Mouse (Mus musculus): ENCODE data around the gene Rgs7. TPM values are rescaled to one million over a fixed set of nuclear protein-coding genes. Genes with fewer than 3 reads are reported as not detected.

Rgs7 gene
- polyA plus RNA-seq, 1 experiment: 0.07 TPM

GRCm38 (mm10) chr1:175207004-175207403, 285.3 kb downstream of the Rgs7 start:
- no peaks in the 10 kb centered on the region for H3K79me3 ChIP-seq (ENCODE audit: low read depth)
- H3K36me3 ChIP-seq (ENCODE audit: control insufficient read depth, insufficient read depth): no peaks in the 10 kb centered on the region
- TF ChIP-seq CEBPB (IDR thresholded peaks at IDR 0.05; ENCODE audit: low read depth): no peak
- TF ChIP-seq MYOG (IDR thresholded peaks at IDR 0.05; ENCODE audit: control insufficient read depth, extremely low read depth, insufficient read length): no peak
- no peak for TF ChIP-seq USF1 (IDR thresholded peaks at IDR 0.05; ENCODE audit: low read depth)
- no peak for TF ChIP-seq MAX (IDR thresholded peaks at IDR 0.05)
- TF ChIP-seq CTCF (IDR thresholded peaks at IDR 0.05; ENCODE audit: control insufficient read depth, insufficient read depth, insufficient read length): no peak
- TF ChIP-seq MYOD1 (IDR thresholded peaks at IDR 0.05; ENCODE audit: control insufficient read depth, insufficient read length, low read depth): no peak
- TF ChIP-seq FOSL1 (IDR thresholded peaks at IDR 0.05; ENCODE audit: insufficient read depth, low read length, poor library complexity, severe bottlenecking): no peak
- H3K79me2 ChIP-seq (ENCODE audit: control insufficient read depth, insufficient read depth): no peaks in the 10 kb centered on the region
- H3K4me3 ChIP-seq (ENCODE audit: insufficient read depth, poor library complexity, severe bottlenecking): no peak overlapping the region
- no peaks in the 10 kb centered on the region for H3K27me3 ChIP-seq (ENCODE audit: control insufficient read depth, insufficient read depth, insufficient read length)
- no peak overlapping the region for H3ac ChIP-seq (ENCODE audit: control insufficient read depth, insufficient read length, low read depth)

GRCm38 (mm10) chr1:175205633-175206032, 286.7 kb downstream of the Rgs7 start:
- no peaks in the 10 kb centered on the region for H3K36me3 ChIP-seq (ENCODE audit: control insufficient read depth, insufficient read depth)
- H3ac ChIP-seq (ENCODE audit: control insufficient read depth, insufficient read length, low read depth): no peak overlapping the region
- no peak overlapping the region for H3K4me3 ChIP-seq (ENCODE audit: insufficient read depth, poor library complexity, severe bottlenecking)
- TF ChIP-seq MAX (IDR thresholded peaks at IDR 0.05) (no peak), MYOG (IDR thresholded peaks at IDR 0.05; ENCODE audit: control insufficient read depth, extremely low read depth, insufficient read length) (no peak), CTCF (IDR thresholded peaks at IDR 0.05; ENCODE audit: control insufficient read depth, insufficient read depth, insufficient read length) (no peak), CEBPB (IDR thresholded peaks at IDR 0.05; ENCODE audit: low read depth) (no peak), USF1 (IDR thresholded peaks at IDR 0.05; ENCODE audit: low read depth) (no peak), FOSL1 (IDR thresholded peaks at IDR 0.05; ENCODE audit: insufficient read depth, low read length, poor library complexity, severe bottlenecking) (no peak)
- H3K27me3 ChIP-seq (ENCODE audit: control insufficient read depth, insufficient read depth, insufficient read length): no peaks in the 10 kb centered on the region
- no peaks in the 10 kb centered on the region for H3K79me2 ChIP-seq (ENCODE audit: control insufficient read depth, insufficient read depth)
- no peaks in the 10 kb centered on the region for H3K79me3 ChIP-seq (ENCODE audit: low read depth)

- no peaks in the 10 kb centered on the region for H3K27me3 ChIP-seq (ENCODE audit: control insufficient read depth, insufficient read depth, insufficient read length)
- TF ChIP-seq MYOD1 (IDR thresholded peaks at IDR 0.05; ENCODE audit: control insufficient read depth, insufficient read length, low read depth): no peak
- no peak for TF ChIP-seq CEBPB (IDR thresholded peaks at IDR 0.05; ENCODE audit: low read depth)
- TF ChIP-seq MYOG (IDR thresholded peaks at IDR 0.05; ENCODE audit: control insufficient read depth, extremely low read depth, insufficient read length): no peak
- TF ChIP-seq MAX (IDR thresholded peaks at IDR 0.05): no peak
- TF ChIP-seq CTCF (IDR thresholded peaks at IDR 0.05; ENCODE audit: control insufficient read depth, insufficient read depth, insufficient read length): no peak
- no peak for TF ChIP-seq FOSL1 (IDR thresholded peaks at IDR 0.05; ENCODE audit: insufficient read depth, low read length, poor library complexity, severe bottlenecking)
- no peak for TF ChIP-seq USF1 (IDR thresholded peaks at IDR 0.05; ENCODE audit: low read depth)
- H3K79me2 ChIP-seq (ENCODE audit: control insufficient read depth, insufficient read depth): no peaks in the 10 kb centered on the region
- no peak overlapping the region for H3K4me3 ChIP-seq (ENCODE audit: insufficient read depth, poor library complexity, severe bottlenecking)
- no peaks in the 10 kb centered on the region for H3K79me3 ChIP-seq (ENCODE audit: low read depth)
- no peak overlapping the region for H3ac ChIP-seq (ENCODE audit: control insufficient read depth, insufficient read length, low read depth)
- H3K36me3 ChIP-seq (ENCODE audit: control insufficient read depth, insufficient read depth): no peaks in the 10 kb centered on the region
Observed at GRCm38 (mm10) chr1:175203544-175203943, 288.8 kb downstream of the Rgs7 start.

GRCm38 (mm10) chr1:175202902-175203301, 289.4 kb downstream of the Rgs7 start:
- H3K79me2 ChIP-seq (ENCODE audit: control insufficient read depth, insufficient read depth): no peaks in the 10 kb centered on the region
- no peaks in the 10 kb centered on the region for H3K79me3 ChIP-seq (ENCODE audit: low read depth)
- no peaks in the 10 kb centered on the region for H3K36me3 ChIP-seq (ENCODE audit: control insufficient read depth, insufficient read depth)
- H3ac ChIP-seq (ENCODE audit: control insufficient read depth, insufficient read length, low read depth): no peak overlapping the region
- H3K4me3 ChIP-seq (ENCODE audit: insufficient read depth, poor library complexity, severe bottlenecking): no peak overlapping the region
- H3K27me3 ChIP-seq (ENCODE audit: control insufficient read depth, insufficient read depth, insufficient read length): no peaks in the 10 kb centered on the region
- no peak for TF ChIP-seq CEBPB (IDR thresholded peaks at IDR 0.05; ENCODE audit: low read depth)
- no peak for TF ChIP-seq MAX (IDR thresholded peaks at IDR 0.05)
- no peak for TF ChIP-seq MYOD1 (IDR thresholded peaks at IDR 0.05; ENCODE audit: control insufficient read depth, insufficient read length, low read depth)
- no peak for TF ChIP-seq USF1 (IDR thresholded peaks at IDR 0.05; ENCODE audit: low read depth)
- TF ChIP-seq CTCF (IDR thresholded peaks at IDR 0.05; ENCODE audit: control insufficient read depth, insufficient read depth, insufficient read length): no peak
- TF ChIP-seq FOSL1 (IDR thresholded peaks at IDR 0.05; ENCODE audit: insufficient read depth, low read length, poor library complexity, severe bottlenecking): no peak
- no peak for TF ChIP-seq MYOG (IDR thresholded peaks at IDR 0.05; ENCODE audit: control insufficient read depth, extremely low read depth, insufficient read length)

- TF ChIP-seq MYOD1 (IDR thresholded peaks at IDR 0.05; ENCODE audit: control insufficient read depth, insufficient read length, low read depth) (no peak), FOSL1 (IDR thresholded peaks at IDR 0.05; ENCODE audit: insufficient read depth, low read length, poor library complexity, severe bottlenecking) (no peak), USF1 (IDR thresholded peaks at IDR 0.05; ENCODE audit: low read depth) (no peak), MYOG (IDR thresholded peaks at IDR 0.05; ENCODE audit: control insufficient read depth, extremely low read depth, insufficient read length) (no peak), CTCF (IDR thresholded peaks at IDR 0.05; ENCODE audit: control insufficient read depth, insufficient read depth, insufficient read length) (no peak), CEBPB (IDR thresholded peaks at IDR 0.05; ENCODE audit: low read depth) (no peak), MAX (IDR thresholded peaks at IDR 0.05) (no peak)
- no peaks in the 10 kb centered on the region for H3K27me3 ChIP-seq (ENCODE audit: control insufficient read depth, insufficient read depth, insufficient read length)
- H3ac ChIP-seq (ENCODE audit: control insufficient read depth, insufficient read length, low read depth): no peak overlapping the region
- no peaks in the 10 kb centered on the region for H3K79me3 ChIP-seq (ENCODE audit: low read depth)
- H3K36me3 ChIP-seq (ENCODE audit: control insufficient read depth, insufficient read depth): no peaks in the 10 kb centered on the region
- no peak overlapping the region for H3K4me3 ChIP-seq (ENCODE audit: insufficient read depth, poor library complexity, severe bottlenecking)
- H3K79me2 ChIP-seq (ENCODE audit: control insufficient read depth, insufficient read depth): no peaks in the 10 kb centered on the region
Observed at GRCm38 (mm10) chr1:175198881-175199280, 293.4 kb downstream of the Rgs7 start.

GRCm38 (mm10) chr1:175195806-175196205, 296.5 kb downstream of the Rgs7 start:
- no peaks in the 10 kb centered on the region for H3K27me3 ChIP-seq (ENCODE audit: control insufficient read depth, insufficient read depth, insufficient read length)
- H3K79me2 ChIP-seq (ENCODE audit: control insufficient read depth, insufficient read depth): no peaks in the 10 kb centered on the region
- TF ChIP-seq USF1 (IDR thresholded peaks at IDR 0.05; ENCODE audit: low read depth): no peak
- TF ChIP-seq FOSL1 (IDR thresholded peaks at IDR 0.05; ENCODE audit: insufficient read depth, low read length, poor library complexity, severe bottlenecking): no peak
- TF ChIP-seq MYOG (IDR thresholded peaks at IDR 0.05; ENCODE audit: control insufficient read depth, extremely low read depth, insufficient read length): no peak
- no peak for TF ChIP-seq CEBPB (IDR thresholded peaks at IDR 0.05; ENCODE audit: low read depth)
- no peak for TF ChIP-seq MYOD1 (IDR thresholded peaks at IDR 0.05; ENCODE audit: control insufficient read depth, insufficient read length, low read depth)
- no peak for TF ChIP-seq MAX (IDR thresholded peaks at IDR 0.05)
- H3ac ChIP-seq (ENCODE audit: control insufficient read depth, insufficient read length, low read depth): no peak overlapping the region
- H3K4me3 ChIP-seq (ENCODE audit: insufficient read depth, poor library complexity, severe bottlenecking): no peak overlapping the region
- H3K36me3 ChIP-seq (ENCODE audit: control insufficient read depth, insufficient read depth): no peaks in the 10 kb centered on the region
- no peaks in the 10 kb centered on the region for H3K79me3 ChIP-seq (ENCODE audit: low read depth)

Measured in C2C12 (cell line).